Mouse (Mus musculus) inflammation-experienced regulatory T-cells, adult 6 months (primary cell): ENCODE measurements around the gene Dct. TPM values are rescaled to one million over a fixed set of nuclear protein-coding genes. Genes with fewer than 3 reads are reported as not detected.

Experiments used
- ATAC-seq: one replicate; pipeline ENCODE4 v1.8.0; 2017
- polyA plus RNA-seq, 3 experiments: library from polyadenylated mRNA; unstranded; fragments of 100-300 nt; shearing (Covaris generic); gene quantifications; one replicate each; pipeline ENCODE4 v1.2.1; 2017

The Dct gene
- polyA plus RNA-seq, 3 experiments from 2014 or later = 0.28 to 0.38 TPM; not detected in 1

DNA sequence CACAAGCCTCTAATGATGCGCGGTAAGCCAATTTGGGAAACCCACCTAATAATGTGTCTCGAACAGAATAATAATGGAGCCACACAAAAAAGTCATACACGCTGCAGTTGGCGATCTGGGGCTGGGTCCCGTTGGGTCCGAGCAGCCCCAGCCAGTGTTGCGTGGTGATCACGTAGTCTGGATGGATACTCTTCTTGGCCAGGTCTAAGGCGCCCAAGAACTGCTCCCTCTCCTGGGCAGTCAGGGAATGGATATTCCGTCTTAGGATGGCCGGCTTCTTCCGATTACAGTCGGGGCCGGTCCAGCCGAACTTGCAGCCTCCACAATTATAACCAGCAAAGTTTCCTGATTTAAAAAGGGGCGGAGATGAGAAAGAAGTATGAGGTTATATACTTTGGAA, 9.1 kb downstream of the Dct start:
- ATAC-seq = no peak

DNA sequence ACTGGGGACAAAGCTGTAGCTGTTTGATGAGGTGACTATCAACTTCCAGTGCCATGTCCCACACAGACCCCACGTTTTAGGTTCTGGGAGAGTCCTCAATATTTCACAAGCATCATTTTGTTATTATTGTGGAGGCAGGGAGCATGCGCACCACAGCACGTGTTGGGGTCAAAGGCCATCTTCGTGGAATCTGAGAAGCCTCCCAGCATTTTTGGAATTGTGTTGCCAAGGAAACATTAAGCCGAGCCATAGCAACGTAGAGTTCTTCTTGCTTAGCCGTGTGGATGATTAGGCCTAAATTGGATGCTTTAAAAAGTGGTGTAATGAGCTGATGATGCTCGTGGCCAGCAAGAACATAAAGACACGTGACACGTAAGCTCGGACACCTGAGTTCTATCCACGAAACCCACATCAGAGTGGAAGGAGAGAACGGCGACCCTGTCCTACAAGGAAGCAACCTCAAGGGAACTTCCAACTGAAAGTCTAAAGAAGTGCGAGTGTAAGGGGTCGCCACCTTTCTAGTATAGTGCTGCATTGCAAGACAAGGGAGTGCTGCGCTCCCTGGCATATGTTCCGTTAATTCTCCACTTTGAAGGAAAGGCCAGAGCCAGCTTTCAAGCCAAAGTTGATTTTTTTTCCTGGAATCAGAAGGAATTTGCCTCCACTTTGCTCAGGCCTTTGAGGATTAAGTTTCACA, 9.8 kb downstream of the Dct start:
- no peak for ATAC-seq

DNA sequence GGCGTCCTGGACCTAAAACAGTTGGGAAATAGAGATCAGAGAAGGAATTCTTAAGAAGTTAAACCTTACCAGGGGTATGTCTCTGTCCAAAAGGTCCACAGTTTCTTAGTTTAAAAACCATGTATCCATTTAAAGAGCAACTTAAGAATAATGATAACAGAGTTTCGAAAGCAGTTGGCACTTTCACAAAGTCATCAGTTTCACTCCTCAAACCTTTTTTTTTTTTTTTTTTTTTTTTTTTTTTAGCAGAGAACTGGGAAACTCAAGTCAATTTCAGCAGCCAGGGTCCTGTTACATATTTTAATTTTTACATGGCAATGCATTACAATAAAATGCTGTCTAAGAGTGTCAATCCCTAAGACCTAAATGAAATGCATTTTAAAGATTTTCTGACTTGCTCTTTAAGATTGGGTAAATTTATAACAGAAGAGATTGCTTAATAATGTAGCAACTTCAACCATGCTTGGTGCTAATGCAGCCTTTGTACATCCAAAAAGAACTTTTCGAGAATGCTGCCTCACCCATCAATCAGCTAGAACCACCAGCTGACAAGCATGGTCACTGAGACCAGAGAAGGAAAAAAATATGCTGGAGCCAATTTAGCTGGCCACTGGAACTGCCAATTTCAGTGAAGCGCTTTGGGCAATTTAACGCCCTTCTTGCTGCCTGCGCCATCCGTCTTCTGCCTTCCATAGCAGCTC, 11.3 kb downstream of the Dct start:
- ATAC-seq = no peak

DNA sequence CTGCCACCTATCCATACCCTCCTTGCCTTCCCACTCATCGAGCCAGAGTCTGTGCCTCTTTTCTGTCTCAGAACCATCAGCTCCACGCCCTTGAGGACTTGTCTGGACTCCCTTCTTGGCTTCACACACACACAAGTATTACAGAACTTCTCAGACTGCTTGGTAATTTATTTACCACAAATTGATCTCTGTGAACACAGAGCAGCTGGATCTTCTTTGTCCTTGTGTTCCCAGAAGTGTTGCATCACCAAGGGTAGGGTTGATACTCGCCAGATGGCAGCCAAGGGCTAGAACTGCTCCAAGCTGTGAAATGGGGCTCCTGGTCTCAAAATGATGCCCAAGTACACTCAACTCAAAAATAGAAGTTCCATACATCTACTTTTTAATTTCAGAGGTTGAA, 13.0 kb downstream of the Dct start:
- ATAC-seq = no peak

DNA sequence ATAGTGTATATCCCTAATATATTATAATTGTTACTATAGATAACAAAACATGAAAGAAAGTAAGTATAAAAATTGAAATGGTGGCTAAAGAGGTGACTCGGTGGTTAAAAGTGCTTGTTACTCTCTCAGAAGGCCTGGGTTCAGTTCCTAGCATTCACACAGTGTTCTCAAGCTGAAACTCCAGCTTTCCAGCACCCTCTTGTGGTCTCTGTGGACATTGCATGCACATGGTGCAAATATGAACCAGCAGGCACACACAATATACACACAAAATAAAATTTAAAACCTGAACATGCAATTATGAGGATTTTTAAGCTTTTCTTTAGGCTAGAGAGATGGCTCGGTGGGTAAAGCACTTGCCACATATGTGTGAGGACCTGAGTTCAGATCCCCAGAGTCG, 24.5 kb downstream of the Dct start:
- no peak for ATAC-seq

DNA sequence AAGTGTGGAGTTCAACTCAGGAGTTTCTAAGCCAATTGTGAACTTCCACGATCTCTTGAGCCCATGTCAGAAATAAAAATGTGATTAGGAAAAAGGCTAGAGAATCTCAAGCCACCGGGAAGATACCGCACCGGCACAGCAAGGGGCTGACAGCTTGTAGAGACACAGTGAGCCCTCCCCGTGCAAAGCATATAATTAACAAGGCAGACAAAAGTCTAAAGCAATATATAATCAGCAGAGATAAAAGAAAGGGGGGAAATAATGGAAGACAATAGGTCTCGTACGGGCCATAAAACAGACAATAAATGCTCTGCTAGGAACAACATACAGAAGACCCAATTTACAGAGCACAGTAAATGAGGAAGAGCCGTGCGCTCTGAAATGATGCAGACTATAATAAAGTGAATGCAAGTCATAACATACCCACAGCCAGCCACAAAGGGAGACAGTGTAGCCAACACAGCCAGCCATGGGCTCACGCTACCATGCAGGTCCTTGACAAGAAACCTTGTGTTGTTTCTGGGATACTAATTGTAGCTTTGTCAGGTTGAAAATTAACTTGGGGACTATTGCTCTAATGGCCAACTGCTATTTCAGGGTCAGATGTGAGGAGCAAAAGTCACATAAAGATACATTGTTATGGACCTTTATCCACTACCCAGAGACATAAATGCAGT, 30.0 kb downstream of the Dct start:
- ATAC-seq = no peak

DNA sequence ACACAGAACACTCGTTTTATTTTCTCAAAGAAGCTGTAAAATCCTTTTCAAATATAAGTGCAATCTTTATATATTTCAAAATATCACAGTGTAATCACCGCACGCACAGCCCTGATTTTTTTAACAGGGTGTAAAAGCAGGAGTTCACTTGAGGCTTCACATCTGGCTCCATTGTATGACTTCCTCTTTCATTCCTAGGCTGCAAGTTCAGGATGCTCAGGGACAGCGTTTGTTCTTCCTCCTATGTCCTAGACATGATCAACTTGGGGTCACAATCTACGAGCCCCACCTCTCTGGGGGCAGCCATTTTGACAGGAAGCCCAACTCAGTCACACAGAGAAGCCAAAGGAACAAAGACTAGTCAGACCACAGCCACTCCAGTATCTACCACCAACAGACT, 32.7 kb downstream of the Dct start:
- ATAC-seq = no peak

DNA sequence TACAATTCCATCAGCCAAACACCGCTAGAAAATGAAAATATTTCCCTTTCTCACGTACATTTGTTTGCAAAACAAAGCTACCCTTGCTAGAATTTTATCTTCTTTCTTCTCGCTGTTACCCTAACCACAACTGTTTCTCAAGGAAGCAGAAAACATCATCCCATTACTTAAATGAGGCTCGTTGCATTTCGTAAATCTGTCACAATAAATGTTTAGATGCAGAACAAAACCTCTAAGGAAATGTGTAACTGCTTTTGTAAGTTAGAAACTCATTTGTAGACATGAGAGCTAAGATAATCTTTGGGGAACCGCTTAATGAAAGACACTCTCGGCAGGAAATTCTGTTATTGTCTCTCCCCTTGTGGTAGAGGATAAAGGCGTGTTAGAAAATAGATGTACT, 38.8 kb downstream of the Dct start:
- no peak for ATAC-seq

DNA sequence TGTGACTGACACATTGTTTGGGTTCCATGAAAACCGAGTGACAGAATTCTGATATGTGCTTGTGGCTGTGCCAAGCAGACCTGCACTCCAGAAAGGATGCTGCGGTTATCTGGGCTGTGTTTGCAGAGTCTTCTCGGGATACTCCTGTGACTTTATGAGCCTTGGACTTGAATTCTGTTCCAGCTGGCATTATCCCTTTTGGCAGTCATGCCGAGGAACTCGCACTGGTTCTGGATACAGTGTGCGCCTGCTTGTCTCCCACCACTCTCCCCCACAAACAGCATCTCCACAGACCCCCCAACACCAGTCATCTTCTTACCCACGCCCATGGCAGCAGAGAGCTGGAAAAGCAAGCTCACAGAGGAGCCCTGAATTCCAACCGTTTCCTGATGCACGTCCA, 42.5 kb downstream of the Dct start:
- ATAC-seq = no peak

DNA sequence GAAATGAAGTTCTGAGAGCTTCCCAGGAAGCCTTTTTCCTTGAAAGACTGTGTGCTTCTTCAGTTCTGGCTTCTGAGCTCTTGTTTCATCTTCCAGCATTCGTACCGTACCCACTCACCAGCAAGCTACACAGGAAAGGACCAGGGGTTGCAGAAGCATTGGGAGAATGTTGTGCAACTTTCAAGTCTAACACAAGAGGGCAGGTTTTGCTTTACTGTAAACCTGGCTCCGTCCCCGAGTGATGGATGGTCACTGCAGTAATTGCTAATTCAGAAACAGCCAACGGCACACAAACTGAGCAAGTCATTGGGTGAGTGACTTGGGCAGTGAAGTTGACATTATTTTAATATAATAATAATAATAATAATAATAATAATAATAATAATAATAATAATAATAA, 46.3 kb downstream of the Dct start:
- no peak for ATAC-seq

DNA sequence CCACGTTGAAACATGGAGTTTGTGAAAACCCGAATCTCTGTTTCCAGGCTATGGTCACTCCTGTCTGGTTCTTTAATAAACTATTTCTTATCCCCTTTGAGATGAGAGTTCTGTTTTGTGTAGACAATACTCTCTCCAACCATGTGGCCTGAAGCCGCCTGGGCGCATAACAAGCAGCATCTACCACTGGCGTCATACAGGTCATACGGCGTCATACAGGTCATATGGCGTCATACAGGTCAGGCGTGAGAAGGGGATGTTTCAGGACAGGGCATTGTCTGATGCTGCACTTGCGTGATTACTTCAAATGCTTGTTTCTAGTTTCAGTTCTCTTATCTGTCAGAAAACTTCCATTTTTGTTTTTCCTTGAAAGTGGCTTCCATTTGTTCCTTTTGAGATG, 47.6 kb downstream of the Dct start:
- ATAC-seq = no peak

DNA sequence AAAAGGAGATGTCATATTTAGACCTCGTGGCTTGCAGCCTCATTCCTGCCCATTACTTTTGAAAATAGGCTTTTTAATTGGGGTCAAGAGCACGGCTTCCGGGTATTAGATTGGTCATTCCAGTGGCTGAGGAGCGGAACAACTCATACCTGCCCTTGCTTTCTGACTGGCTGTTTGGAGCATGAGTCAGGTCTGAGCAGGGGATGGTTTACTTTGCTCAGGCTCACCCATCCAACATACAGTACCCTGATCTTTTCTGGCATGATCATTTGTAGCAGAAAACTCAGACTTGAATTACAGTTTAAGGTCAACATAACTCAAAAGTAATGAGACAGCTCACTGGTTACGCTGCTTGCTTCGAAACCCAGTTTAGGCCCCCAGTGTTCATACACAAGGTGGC, 58.2 kb downstream of the Dct start:
- no peak for ATAC-seq

DNA sequence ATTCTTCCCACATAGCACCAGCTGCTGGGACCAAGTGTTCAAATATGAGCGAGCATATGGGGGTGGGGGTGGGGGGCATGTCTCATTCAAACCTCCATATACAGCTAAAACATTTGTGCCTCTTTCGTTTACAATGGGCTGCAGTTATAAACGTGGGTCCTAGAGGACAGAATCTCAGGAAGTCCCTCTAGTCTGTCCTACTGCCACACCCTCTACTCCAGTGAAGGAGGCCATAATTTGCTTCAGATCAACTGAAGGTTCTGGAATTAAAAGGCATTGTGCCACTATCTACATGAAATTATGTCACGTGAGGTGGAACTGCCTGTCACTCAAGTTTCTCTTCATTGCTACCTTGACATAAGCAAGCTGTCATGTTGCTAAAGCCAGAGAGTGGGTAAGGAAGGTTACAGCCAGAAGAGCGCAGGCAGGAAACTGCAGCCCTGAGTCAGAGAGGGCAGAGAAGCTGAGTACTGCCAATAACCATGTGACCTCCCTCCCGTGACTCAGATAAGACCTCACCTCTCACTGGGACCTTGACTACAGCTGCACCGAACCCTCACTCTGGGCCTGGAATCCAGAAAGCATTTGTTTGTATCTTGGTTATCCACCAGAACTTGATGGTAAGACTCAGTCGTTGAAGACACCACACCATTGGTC, 59.3 kb downstream of the Dct start:
- no peak for ATAC-seq

DNA sequence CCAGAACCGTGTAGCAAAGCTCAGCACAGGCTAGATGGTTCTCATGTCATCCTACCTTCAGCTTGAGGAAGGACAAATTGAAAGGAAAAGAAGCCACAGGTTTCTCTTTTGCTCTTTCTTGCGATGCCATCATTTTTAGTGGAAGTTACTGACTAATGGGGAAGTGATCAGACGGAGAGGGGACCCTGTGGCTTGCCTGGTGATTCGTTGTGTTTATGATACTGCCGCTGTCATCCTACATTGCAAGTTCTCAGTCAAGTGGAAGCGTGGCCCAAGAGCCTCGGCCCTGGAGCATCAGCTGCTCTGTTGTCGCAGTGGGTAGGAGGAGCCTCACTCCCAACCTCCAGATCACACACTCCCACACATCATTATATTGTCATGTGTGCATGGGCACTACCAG, 61.8 kb downstream of the Dct start:
- no peak for ATAC-seq

DNA sequence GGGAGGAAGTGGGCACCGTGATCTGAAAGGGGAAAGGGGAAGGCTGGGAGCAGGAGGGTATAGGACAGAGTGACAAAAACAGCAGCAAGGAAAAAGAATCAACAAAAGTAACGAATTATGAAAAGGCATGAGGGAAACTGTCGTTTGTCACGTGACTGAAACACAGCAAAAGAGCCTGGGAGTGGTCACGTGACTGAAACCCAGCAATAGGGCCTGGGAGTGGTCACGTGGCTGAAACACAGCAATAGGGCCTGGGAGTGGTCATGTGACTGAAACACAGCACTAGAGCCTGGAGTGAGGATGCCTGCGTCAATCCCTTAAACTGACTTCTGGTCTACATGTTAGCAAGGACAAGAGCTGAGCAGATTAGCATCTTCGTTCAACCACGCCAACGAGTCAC, 63.6 kb downstream of the Dct start:
- ATAC-seq = no peak

DNA sequence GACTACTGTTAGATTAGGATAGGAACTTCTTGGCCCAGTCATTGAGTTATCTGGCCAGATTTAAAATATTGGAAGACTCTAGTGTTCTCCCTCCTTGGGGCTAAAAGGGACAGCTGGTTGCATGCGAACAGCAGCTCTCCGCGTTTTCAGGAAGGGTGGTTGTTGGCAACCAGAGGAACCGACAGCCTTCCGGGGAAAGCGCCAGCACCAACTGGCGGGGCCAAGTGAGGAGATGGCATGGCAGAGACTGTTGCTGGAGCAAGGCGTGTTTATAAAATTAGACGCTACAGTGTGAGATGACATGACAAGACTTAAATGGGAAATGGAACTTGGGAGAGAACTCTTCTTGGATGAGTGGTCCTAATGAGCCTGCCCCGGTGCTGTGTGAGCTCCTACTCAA, 70.5 kb downstream of the Dct start:
- no peak for ATAC-seq

DNA sequence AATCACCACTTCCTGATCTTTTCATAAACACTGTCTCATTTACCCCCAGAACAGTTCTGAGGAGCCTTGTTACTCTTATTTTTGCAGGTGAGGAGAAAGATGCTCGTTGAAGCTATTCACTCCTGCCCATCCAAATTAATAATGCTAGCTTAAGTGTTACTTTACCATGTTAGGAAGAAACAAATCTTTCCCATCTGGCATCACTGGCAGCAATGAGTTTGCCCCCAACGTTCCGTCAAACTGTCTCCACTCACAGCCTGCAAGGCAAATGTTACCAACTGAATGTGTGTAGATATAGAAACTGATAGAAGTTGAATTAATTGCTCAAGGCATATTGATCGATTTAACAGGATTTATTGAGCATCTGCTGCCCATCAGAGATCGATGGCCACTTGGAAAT, 79.5 kb downstream of the Dct start:
- ATAC-seq = no peak

Other genes with a start within 250 kb of the Dct start
- gene Tgds, start 80.5 kb upstream of the Dct start, polyA plus RNA-seq = 10 to 100 TPM; 32.9 to 43.8 (median 38.4) TPM
- gene Gpr180, start 84.9 kb upstream of the Dct start, polyA plus RNA-seq = 1 to 10 TPM; 3.9 to 9.0 (median 6.0) TPM
- not detected for gene Sox21, start 184.8 kb upstream of the Dct start, polyA plus RNA-seq
- gene Gm9376, start 214.7 kb upstream of the Dct start, polyA plus RNA-seq = not detected